Mouse (Mus musculus): Measurements from ENCODE around the gene Zfhx2.

DNA sequence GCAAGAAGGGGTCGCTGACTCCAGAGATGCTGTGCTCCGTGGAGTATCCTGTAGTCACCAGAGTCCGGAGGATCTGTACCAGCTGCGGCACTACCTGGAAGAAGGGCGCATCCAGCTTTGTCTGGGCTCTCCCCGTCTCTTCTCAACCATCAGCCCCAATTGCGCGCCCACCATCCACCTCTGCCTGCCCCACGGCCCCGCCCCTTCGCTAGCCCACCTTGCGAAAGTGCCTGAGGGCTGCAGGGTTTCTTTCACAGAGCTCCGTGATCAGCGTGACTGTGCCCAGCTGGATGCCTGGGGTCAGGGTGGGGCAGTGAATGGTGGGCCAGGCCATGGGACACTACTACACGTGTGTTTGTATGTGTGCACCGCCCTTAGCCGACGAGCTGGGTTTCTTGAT, 12.2 kb upstream of the Zfhx2 start:
- TF ChIP-seq HCFC1 (IDR thresholded peaks at IDR 0.05; ENCODE audit: borderline replicate concordance, insufficient read depth, low read length): no peak
- TF ChIP-seq ZNF384 (IDR thresholded peaks at IDR 0.05; ENCODE audit: low read depth, low read length): no peak
- TF ChIP-seq MAFK (IDR thresholded peaks at IDR 0.05; ENCODE audit: insufficient read depth, low read depth, low read length): no peak

Data from ES-E14 (cell line).